Mouse (Mus musculus) kidney, embryonic 16.5 days (tissue): ENCODE results near the gene Ralbp1. TPM values are rescaled to one million over a fixed set of nuclear protein-coding genes. Genes with fewer than 3 reads are reported as not detected.

Source experiments
- ATAC-seq: fragments of 200-750 bp; cut with Nextera tagmentation; 2 replicates; pipeline ENCODE4 v1.8.0; 2017; ENCODE audit warnings: moderate TSS enrichment; ENCODE audit not compliant: low FRiP score, low TSS enrichment
- H3K27ac ChIP-seq: fragments of 300-500 bp; sonication (generic); 2 replicates; pipeline ENCODE4 v1.5.1; 2014; ENCODE audit warnings: low read length
- H3K27me3 ChIP-seq: fragments of 300-500 bp; sonication (generic); 2 replicates; pipeline ENCODE4 v1.6.1; 2014; ENCODE audit warnings: low read length, control low read depth, mixed read lengths; ENCODE audit not compliant: insufficient read depth
- H3K36me3 ChIP-seq: fragments of 300-500 bp; sonication (generic); 2 replicates; pipeline ENCODE4 v1.6.1; 2014; ENCODE audit warnings: low read length, control low read depth, mixed read lengths; ENCODE audit not compliant: insufficient read depth
- H3K4me1 ChIP-seq: fragments of 300-500 bp; sonication (generic); 2 replicates; pipeline ENCODE4 v1.6.1; 2014; ENCODE audit warnings: low read length, control low read depth, mixed read lengths; ENCODE audit not compliant: insufficient read depth
- H3K4me2 ChIP-seq: fragments of 300-500 bp; sonication (generic); replicated peaks from 2 replicates; pipeline ENCODE4 v1.6.1; 2014; ENCODE audit warnings: low read depth, low read length
- H3K4me3 ChIP-seq: fragments of 300-500 bp; sonication (generic); 2 replicates; pipeline ENCODE4 v1.5.1; 2014; ENCODE audit warnings: mild to moderate bottlenecking, low read length
- H3K9ac ChIP-seq: fragments of 300-500 bp; sonication (generic); replicated peaks from 2 replicates; pipeline ENCODE4 v1.6.1; 2014; ENCODE audit warnings: low read length
- H3K9me3 ChIP-seq: fragments of 300-500 bp; sonication (generic); 2 replicates; pipeline ENCODE4 v1.6.1; 2016; ENCODE audit warnings: low read length, control low read depth
- WGBS: fragments of 180-500 bp; shearing (Covaris S2); extraction: QIAGEN DNeasy Blood & Tissue Kit; methylation state at CpG from one replicate; pipeline ENCODE4 v1.1.7; 2014; 5-methylcytosine and 5-hydroxymethylcytosine counted together
- polyA plus RNA-seq: library from polyadenylated mRNA; unstranded; fragments of >200 nt; fragmentation: Nextera tagmentation; extraction: Ambion mirVana; gene quantifications from 2 replicates; pipeline ENCODE4 v1.2.1, GENCODE M21; 2015

The Ralbp1 gene
- polyA plus RNA-seq, 1 experiment from 2014 or later = 71.0 TPM

DNA sequence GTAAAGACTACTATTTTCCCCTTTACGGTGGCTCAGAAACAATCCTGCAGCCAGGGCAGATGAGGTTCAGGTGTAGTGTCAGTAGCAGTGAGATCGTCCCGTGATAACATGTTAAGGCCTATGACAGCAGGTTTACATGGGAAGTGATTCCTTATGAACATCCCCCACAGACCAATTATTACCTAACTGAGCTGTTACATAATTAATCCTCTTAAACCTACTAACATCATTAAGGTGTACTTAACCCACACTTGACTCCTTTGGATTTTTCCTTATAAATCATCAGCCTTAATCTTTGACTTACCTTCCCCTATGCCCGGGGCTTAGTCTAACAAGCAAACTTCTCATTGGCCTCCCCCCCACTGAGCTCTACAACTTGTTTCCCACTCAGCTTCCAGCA lies 12.4 kb downstream of the Ralbp1 start:
- Histone ChIP-seq H3K27me3 (no peaks in the 10 kb centered on the region), H3K9ac (no peak overlapping the region), H3K9me3 (no peaks in the 10 kb centered on the region), H3K4me2 (no peak overlapping the region), H3K4me3 (no peak overlapping the region), H3K27ac (no peak overlapping the region), H3K4me1 (peaks cover 8% of the 10 kb centered on the region), H3K36me3 (no peaks in the 10 kb centered on the region)
- 81% methylated on average over 4 of the region's 4 CpGs for WGBS
- no peak for ATAC-seq

DNA sequence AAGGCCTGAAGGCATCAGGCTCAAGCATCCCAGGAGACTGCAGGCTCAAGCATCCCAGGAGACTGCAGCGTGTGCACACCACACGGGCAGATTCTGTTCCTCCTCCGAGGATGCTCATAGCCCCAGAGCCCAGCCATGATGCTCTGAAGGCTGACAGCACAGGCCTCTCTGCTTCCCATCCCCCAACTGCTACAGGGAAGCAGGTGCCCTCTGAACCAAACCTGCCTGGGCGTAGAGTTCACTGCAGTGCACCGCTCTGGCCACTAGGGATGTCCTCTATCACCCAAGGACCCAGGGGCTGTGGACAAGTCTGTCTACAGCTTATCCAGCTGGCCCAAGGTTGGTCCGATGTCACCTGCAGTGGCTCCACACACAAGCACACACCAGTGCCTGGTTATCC lies 12.9 kb downstream of the Ralbp1 start:
- no peak overlapping the region for H3K27ac ChIP-seq
- no peak overlapping the region for H3K9ac ChIP-seq
- peaks cover 8% of the 10 kb centered on the region for H3K4me1 ChIP-seq
- H3K4me3 ChIP-seq = no peak overlapping the region
- no peak overlapping the region for H3K4me2 ChIP-seq
- H3K27me3 ChIP-seq = no peaks in the 10 kb centered on the region
- WGBS = 38% methylated on average over 6 of the region's 6 CpGs
- peak; percentile 83 for ATAC-seq
- no peaks in the 10 kb centered on the region for H3K9me3 ChIP-seq
- no peaks in the 10 kb centered on the region for H3K36me3 ChIP-seq

DNA sequence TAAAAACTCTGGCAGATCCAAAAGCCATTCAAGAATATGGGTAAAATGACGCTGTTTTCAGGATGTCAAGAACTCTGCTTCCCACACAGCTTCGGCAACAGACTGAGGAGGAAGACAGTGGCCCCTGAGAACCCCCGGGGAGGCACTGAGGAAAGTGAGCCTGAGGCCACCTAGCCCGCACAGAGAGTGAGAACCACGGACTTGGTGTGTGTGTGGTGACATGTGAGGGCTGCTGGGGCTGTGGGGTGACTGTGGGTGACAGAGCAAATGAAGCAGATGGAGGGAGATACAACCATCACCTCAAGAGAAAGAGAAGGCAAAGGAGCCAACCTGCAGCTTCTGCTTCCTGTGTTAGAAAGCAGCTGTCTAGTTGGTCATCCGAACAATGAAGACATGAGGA lies 13.5 kb downstream of the Ralbp1 start:
- no peaks in the 10 kb centered on the region for H3K36me3 ChIP-seq
- no peaks in the 10 kb centered on the region for H3K9me3 ChIP-seq
- no peak overlapping the region for H3K4me2 ChIP-seq
- ATAC-seq = no peak
- no peaks in the 10 kb centered on the region for H3K27me3 ChIP-seq
- 39% methylated on average over 6 of the region's 6 CpGs for WGBS
- peaks cover 8% of the 10 kb centered on the region for H3K4me1 ChIP-seq
- 0 out of 2 replicates have a peak overlapping the region, but pooled peaks have one; percentile 9 for H3K27ac ChIP-seq
- H3K9ac ChIP-seq = no peak overlapping the region
- no peak overlapping the region for H3K4me3 ChIP-seq

DNA sequence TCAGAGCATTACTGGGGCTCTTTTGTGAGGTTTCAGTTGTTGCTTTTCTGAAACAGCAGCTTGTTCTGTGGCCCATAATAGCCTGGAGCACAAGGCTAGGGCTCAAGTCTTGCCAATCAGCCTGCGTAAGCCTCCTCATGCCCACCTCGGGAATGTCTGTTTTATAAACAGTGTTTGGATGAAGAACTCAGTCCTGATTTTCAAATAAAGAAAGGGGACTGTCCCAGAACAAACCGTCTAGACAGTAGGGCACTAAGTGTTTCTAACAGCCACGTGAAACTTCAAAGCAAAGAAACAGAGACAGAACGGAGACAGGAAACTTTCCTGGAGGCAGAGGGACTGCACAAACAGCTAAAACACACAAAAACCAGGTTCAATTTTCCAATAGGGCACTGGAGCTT lies 14.0 kb downstream of the Ralbp1 start:
- H3K9me3 ChIP-seq = no peaks in the 10 kb centered on the region
- 0 out of 2 replicates have a peak, but pooled peaks cover 2% of the 10 kb centered on the region for H3K36me3 ChIP-seq
- no peak overlapping the region for H3K4me3 ChIP-seq
- 0 out of 2 replicates have a peak overlapping the region, but pooled peaks have one; percentile 9 for H3K27ac ChIP-seq
- H3K27me3 ChIP-seq = no peaks in the 10 kb centered on the region
- peaks cover 8% of the 10 kb centered on the region for H3K4me1 ChIP-seq
- no peak overlapping the region for H3K9ac ChIP-seq
- H3K4me2 ChIP-seq = no peak overlapping the region
- WGBS = 26% methylated on average over 5 of the region's 5 CpGs
- ATAC-seq = no peak

DNA sequence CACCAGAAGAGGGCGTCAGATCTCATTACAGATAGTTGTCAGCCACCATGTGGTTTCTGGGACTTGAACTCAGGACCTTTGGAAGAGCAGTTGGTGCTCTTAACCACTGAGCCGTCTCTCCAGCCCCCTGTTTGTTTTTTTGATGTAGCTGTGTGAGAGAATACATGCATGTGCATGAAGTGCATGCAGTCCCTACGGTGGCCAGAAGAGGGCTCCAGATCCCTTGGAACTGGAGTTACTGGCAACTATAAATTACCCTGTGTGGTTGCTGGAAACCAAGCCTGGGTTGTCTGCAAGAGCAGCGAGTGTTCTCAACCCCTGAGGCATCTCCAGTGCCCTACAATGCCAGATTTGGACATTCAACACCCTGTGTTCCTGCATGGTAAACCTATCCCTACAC lies 15.5 kb downstream of the Ralbp1 start:
- no peaks in the 10 kb centered on the region for H3K9me3 ChIP-seq
- no peak overlapping the region for H3K27ac ChIP-seq
- H3K4me3 ChIP-seq = no peak overlapping the region
- WGBS = 39% methylated on average over 4 of the region's 4 CpGs
- 0 out of 2 replicates have a peak, but pooled peaks cover 4% of the 10 kb centered on the region for H3K36me3 ChIP-seq
- no peaks in the 10 kb centered on the region for H3K27me3 ChIP-seq
- peaks cover 8% of the 10 kb centered on the region for H3K4me1 ChIP-seq
- ATAC-seq = no peak
- no peak overlapping the region for H3K9ac ChIP-seq
- no peak overlapping the region for H3K4me2 ChIP-seq

DNA sequence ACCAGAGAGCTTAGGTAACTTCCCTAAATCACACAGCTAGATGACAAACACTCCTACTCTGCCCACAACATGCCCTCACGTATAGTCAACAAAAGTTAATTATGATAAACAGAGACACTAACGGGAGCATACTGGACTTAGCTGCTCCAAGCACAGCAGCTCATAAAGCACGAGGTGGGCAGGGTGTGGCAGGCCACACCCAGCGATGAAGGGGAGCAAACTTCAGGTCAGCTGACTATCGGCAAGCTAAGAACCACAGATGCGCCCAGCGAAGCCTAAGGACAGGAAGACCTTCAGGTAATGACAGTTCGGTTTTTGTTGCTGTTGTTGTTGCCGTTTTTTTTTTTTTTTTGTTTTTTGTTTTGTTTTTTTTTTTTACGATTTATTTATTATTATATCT lies 15.9 kb downstream of the Ralbp1 start:
- H3K27me3 ChIP-seq = no peaks in the 10 kb centered on the region
- H3K27ac ChIP-seq = no peak overlapping the region
- ATAC-seq = no peak
- peaks cover 8% of the 10 kb centered on the region for H3K4me1 ChIP-seq
- 89% methylated on average over 10 of the region's 10 CpGs for WGBS
- H3K4me2 ChIP-seq = no peak overlapping the region
- H3K4me3 ChIP-seq = no peak overlapping the region
- 0 out of 2 replicates have a peak, but pooled peaks cover 4% of the 10 kb centered on the region for H3K36me3 ChIP-seq
- no peak overlapping the region for H3K9ac ChIP-seq
- H3K9me3 ChIP-seq = no peaks in the 10 kb centered on the region

DNA sequence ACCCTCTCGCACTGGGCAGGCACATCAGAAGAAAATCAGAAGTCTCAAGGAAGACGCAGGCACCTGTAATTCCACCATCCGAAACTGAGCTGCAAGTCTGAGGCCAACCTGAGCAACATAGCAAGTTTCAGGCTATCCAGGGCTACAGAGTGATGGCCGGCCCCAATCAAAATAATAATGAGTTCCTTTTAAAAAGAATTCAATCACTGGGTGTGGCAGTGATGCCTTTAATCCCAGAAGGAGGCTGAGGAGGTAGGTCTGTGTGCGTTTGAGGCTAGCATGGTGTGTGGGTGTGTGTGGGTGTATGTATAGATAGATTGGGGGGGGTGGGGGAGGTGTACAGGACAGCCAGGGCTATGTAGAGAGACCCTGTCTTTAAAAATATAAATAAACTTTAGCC lies 17.6 kb downstream of the Ralbp1 start:
- Histone ChIP-seq H3K9me3 (no peaks in the 10 kb centered on the region), H3K4me3 (no peak overlapping the region), H3K36me3 (peaks cover 11% of the 10 kb centered on the region), H3K4me1 (peaks cover 8% of the 10 kb centered on the region), H3K9ac (no peak overlapping the region), H3K27me3 (no peaks in the 10 kb centered on the region), H3K27ac (no peak overlapping the region), H3K4me2 (no peak overlapping the region)
- ATAC-seq = no peak
- 87% methylated on average over 5 of the region's 5 CpGs for WGBS

DNA sequence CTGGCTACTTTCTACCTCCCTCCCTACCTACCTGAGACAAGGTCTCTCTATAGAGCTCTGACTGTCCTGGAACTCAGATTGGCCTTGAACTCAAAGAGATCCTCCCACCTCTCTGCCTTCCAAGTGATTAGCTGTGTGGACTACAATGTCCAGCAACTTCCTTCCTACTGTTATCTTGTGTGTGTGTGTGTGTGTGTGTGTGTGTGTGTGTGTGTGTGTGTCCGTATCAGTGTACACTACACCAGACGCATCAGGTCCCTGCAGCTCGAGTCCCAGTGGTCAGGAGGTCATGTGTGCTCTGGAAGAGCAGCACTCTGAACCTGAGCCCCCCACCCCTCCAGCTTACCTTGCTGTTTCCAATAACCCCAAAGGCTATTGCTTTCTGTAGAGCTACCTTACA lies 19.4 kb downstream of the Ralbp1 start:
- Histone ChIP-seq H3K9ac (no peak overlapping the region), H3K4me1 (no peaks in the 10 kb centered on the region), H3K27ac (no peak overlapping the region), H3K36me3 (peaks cover 12% of the 10 kb centered on the region), H3K4me2 (no peak overlapping the region), H3K27me3 (no peaks in the 10 kb centered on the region), H3K9me3 (no peaks in the 10 kb centered on the region), H3K4me3 (no peak overlapping the region)
- 64% methylated on average over 3 of the region's 3 CpGs for WGBS
- ATAC-seq = no peak

DNA sequence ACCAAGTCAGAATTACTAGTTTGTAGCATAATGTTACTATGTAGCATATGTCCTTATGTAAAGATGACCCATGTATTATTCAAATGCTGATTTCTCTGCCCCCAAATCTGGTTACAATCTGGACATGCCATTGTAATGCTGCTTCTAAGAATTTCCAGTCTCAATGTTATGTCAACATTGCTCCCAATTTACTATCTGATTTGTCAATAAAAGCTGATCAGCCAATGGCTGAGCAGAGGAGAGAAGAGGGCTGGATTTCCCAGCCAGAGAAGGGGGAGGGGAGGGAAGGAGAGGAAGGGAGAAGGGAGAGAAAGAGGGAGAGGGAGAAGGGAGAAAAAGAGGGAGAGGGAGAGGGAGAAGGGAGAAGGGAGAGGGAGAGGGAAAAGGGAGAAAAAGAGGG lies 20.3 kb downstream of the Ralbp1 start:
- Histone ChIP-seq H3K4me2 (no peak overlapping the region), H3K9ac (no peak overlapping the region), H3K9me3 (no peaks in the 10 kb centered on the region), H3K27me3 (no peaks in the 10 kb centered on the region), H3K4me3 (no peak overlapping the region), H3K36me3 (peaks cover 16% of the 10 kb centered on the region), H3K27ac (no peak overlapping the region), H3K4me1 (no peaks in the 10 kb centered on the region)
- no peak for ATAC-seq

DNA sequence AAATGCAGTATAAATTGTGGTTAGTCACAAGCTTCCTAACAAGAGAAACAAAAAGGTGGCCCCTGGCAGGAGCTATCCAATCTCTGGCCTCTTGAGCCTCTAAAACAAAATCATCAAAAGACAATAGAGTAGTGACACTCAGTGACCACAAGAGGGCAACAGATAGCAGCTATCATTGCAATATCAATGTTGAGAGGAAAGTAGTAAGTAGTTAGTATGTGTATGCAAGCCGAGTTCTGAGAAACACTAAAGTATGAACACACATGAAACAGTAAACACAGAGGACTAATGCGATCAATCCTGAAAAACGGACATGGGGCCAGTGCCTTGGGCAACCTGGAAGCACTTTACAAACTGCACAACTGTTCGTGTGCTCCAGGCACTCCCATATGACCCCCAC lies 20.9 kb downstream of the Ralbp1 start:
- H3K27me3 ChIP-seq = no peaks in the 10 kb centered on the region
- peaks cover 16% of the 10 kb centered on the region for H3K36me3 ChIP-seq
- no peak overlapping the region for H3K4me2 ChIP-seq
- H3K4me1 ChIP-seq = no peaks in the 10 kb centered on the region
- ATAC-seq = no peak
- no peaks in the 10 kb centered on the region for H3K9me3 ChIP-seq
- no peak overlapping the region for H3K9ac ChIP-seq
- no peak overlapping the region for H3K27ac ChIP-seq
- WGBS = 39% methylated on average over 4 of the region's 4 CpGs
- no peak overlapping the region for H3K4me3 ChIP-seq

DNA sequence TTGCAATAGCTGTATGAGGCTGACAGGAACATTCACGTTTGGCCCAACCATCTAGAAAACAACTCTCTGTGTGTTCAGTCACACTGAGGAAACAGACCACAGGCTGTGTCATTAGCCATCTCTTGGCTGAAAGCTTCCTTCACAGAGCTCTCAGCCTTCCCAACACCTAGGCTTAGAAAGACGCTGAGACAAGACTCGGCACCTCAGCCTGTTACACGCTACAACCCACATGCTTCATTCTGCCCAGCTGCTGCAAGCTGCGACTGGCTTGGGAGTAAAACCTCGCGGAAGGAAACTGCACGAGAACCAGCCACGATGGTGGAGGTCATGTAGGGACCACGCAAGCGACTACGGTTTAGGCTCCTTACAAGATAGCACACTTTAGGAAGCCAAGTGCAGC lies 21.8 kb downstream of the Ralbp1 start:
- Histone ChIP-seq H3K4me3 (no peak overlapping the region), H3K27ac (no peak overlapping the region), H3K36me3 (peaks cover 16% of the 10 kb centered on the region), H3K4me1 (no peaks in the 10 kb centered on the region), H3K9me3 (no peaks in the 10 kb centered on the region), H3K4me2 (no peak overlapping the region), H3K27me3 (no peaks in the 10 kb centered on the region), H3K9ac (no peak overlapping the region)
- WGBS = 93% methylated on average over 12 of the region's 12 CpGs
- ATAC-seq = no peak
